Mouse (Mus musculus): ENCODE measurements at regions not wholly inside any gene's neighbourhood (a gene's known extent, or its start where the extent isn't known, plus 50 kb on each side); places are given as distances from the start of the nearest gene placed in this dataset.
A peak's percentile ranks its signal among the peaks of the same experiment; 100 is the strongest.
"Not testable (repeated sequence)": the region's sequence is repeated elsewhere in the genome, so short reads cannot be mapped to it uniquely, and the experiment has no call there.

- DNase-seq (ENCODE audit: low spot score in 2 of 2), result peak in 1 of 2 experiments; percentile 39
These were observed 50.3 kb upstream of the Arl4c start for GRCm38 (mm10) chr1:88752332-88752731.

DNA sequence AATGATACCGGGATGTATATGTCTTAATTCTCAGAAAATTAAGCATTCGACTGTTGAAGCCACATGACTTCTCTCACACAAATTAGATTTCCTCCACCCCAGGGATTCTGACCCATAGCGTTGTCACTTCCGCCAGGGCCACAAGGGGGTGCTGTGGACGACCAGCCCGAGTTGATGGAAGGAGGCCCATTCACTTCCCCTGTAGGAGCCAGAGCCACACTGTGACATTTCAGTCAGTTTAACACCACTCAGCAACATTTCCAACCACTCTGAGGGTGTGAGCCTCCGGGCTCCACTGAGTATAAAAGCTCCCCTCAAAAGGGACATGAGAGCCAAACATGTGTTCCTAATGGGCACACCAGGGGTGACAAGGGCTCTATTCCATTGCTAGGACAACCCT, 54.6 kb upstream of the Arl4c start:
- peak; percentile 58 to 59 for DNase-seq (ENCODE audit: low spot score in 2 of 2)

- peak; percentile 70 to 77 for DNase-seq (ENCODE audit: low spot score in 2 of 2)
These were observed 55.1 kb upstream of the Arl4c start for GRCm38 (mm10) chr1:88757162-88757561.

DNA sequence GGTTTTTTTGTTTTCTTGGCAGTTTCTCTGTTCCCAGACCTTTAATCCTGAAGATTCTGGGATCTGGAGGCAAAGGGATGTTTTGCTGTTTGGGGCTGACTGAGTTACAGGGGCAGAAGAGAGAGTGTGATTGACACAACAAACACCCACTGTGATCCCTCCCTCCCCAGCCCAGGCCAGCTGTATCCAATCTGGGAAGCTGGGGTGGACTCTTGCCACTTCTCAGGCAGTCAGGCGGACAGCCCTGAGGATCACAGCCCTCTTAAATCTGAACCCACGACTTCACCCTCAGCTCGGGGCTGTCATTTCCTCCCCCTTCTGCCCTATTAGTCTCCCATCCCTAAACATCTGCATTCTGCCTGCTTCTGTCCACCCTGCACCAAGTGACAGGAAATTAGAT, 55.7 kb upstream of the Arl4c start:
- DNase-seq (ENCODE audit: low spot score in 2 of 2), result no peak

- no peak for DNase-seq (ENCODE audit: low spot score in 2 of 2)
These were observed 58.6 kb upstream of the Arl4c start for GRCm38 (mm10) chr1:88760643-88761042.

- DNase-seq (ENCODE audit: low spot score in 2 of 2), result no peak
These were observed 59.1 kb upstream of the Arl4c start for GRCm38 (mm10) chr1:88761121-88761520.

- DNase-seq (ENCODE audit: low spot score in 2 of 2), result no peak
These were observed 61.8 kb upstream of the Arl4c start for GRCm38 (mm10) chr1:88763725-88764364.

GRCm38 (mm10) chr1:88764478-88764877, 62.5 kb upstream of the Arl4c start:
- no peak for DNase-seq (ENCODE audit: low spot score in 2 of 2)

DNA sequence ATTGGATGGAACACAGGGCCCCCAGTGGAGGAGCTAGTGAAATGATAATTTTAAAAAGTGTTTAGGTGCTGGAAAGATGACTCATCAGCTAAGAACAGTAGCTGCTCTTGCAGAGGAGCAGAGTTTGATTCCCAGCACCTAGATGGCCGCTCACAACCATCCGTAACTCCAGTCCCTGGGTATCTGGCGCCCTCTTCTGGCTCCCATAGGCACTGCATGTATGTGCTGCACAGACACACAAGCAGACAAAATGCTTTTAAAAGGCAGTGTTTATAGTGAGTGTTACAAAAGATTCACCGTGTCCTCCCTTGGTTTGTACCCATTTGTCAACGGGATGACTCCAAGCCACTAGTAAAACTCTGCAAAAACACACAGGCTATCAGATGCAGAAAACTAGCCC, 75.0 kb upstream of the Arl4c start:
- no peak for DNase-seq (ENCODE audit: low spot score in 2 of 2)

GRCm38 (mm10) chr1:88780262-88780661, 78.2 kb upstream of the Arl4c start:
- DNase-seq (ENCODE audit: low spot score in 2 of 2), result no peak

DNA sequence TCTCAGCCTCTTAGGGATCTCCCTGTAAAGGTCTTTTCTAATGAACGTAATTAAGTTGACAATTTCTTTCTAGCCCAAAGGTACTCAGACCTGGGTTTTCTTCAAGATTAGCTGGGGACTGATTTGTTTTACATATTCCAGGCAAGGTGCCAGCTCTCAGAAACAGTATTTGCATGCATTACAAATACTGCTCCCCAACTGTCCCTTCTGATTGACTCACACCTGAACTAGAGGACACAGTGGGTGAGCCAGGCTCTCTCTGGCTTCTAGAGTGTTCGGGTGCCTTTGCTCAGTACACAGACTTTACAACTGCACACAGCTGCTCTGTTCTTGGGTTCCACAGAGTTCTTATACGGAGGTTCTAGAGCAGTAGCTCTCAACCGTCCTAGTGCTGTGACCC, 81.1 kb upstream of the Arl4c start:
- DNase-seq (ENCODE audit: low spot score in 2 of 2), result no peak

DNA sequence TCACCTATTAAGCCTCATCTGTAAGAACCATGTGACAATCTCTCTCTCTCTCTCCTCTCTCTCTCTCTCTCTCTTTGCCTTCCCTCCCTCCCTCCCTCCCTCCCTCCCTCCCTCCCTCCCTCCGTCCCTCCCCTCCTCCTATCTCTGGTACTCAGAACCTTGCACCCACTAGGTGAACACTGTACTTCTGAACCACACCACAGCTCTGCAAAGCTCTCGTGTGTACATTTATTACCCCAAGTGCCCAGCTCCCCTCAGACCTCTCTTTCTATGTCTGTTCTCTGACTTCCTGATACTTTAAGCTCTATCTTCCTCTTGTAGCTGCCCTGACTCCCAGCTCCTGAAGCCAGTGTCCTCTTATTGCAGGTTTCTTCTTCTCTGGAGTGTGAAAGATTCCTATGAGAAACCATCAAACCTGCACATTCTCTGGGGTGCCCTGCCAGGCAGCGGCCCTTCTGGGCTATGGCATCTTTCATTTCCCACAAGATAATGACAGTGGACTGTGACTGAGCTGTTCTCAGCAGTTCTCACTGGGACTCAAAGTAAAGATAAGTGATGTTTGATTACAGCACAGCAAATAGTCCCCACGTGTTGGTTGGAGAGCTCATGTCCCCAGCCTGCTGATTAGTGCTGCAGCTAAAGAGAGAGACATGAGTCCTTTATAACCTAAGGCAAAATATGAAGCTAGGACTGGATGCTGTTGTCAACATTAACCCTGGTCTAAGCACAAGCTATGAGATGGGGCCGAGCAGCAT, 83.0 kb upstream of the Arl4c start:
- no peak for DNase-seq (ENCODE audit: low spot score in 2 of 2)

DNA sequence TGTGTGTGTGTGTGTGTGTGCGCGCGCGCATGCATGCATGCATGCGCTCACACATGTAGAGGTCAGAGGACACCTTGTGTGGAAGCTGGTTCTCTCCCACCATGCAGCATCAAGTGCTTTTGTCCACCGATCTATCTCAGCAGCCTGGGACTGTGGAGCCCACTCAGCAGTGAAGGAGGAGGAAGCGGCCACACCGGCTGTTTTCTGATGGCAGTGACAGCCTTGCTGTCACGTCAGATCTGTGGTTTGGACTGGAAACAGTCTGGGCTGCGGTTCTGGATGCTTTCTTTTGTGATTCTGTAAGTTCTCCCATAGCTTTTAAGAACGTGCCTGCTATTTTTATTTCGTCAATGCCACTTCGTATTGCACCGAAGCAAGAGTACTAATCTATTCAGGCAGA, 84.0 kb upstream of the Arl4c start:
- no peak for DNase-seq (ENCODE audit: low spot score in 2 of 2)

DNA sequence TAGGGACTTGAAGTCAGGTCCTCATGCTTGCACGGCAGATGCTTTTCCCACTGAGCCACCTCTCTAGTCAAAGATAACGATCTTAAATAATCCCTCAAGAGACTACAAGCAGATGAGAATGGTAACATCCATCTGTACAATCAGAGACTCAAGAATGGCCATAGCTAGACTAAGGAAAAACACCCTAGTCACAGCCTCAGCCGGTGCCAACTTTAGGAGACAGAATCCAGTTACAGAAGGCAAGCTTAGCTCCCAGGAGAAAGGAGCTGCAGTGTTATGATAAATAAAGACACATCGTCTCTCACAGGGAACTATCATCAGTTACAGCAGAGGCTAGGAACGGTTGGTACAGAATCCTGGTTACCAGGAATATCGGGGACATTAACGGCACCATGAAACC, 88.7 kb upstream of the Arl4c start:
- DNase-seq (ENCODE audit: low spot score in 2 of 2), result peak in 1 of 2 experiments; percentile 9

- peak; percentile 50 to 54 for DNase-seq (ENCODE audit: low spot score in 2 of 2)
These were observed 92.9 kb upstream of the Arl4c start for GRCm38 (mm10) chr1:88794926-88795325.

- no peak for DNase-seq (ENCODE audit: low spot score in 2 of 2)
These were observed 96.5 kb upstream of the Arl4c start for GRCm38 (mm10) chr1:88798473-88798872.

- DNase-seq (ENCODE audit: low spot score in 2 of 2), result no peak
These were observed 96.9 kb upstream of the Arl4c start for GRCm38 (mm10) chr1:88798874-88799273.

DNA sequence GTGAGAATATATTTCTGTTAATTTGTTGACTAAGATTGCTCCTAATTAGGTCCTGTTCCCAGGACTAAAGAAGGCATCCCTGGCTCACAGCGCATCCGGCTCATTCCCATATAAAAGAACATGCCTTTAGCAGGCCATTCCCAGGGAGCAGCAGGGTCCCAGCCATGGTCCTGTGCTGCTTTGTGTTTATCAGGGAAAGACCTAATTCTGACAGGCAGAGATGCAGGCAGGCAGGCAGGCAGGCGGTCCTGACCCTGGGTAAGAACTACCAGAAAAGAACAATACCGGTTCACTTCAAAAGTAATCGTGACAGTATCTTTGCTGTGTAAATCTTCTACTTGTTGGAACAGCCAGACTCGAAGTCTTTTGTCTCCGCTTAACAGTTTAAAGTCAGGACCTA, 97.3 kb upstream of the Arl4c start:
- DNase-seq (ENCODE audit: low spot score in 2 of 2), result no peak

GRCm38 (mm10) chr1:88799789-88800188, 97.8 kb upstream of the Arl4c start:
- DNase-seq (ENCODE audit: low spot score in 2 of 2), result no peak

DNA sequence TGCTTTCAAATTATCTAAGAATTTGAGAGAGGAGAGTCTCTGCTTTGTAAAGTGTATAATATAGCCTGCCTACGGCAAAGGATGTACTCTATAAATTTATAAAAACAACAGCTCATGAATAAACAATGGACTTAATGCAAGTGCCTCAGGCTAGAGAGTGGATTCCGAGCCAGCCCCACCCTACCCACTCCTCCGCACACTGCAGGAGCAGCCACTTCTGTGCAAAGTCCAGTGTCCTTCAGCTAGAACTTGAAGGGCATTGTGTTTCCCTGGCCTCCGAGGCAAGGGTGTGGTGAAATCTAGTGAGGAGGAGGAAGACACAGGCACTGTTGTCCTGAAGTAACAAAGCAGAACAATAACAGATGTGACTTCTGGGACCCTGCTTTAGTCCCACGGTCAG, 98.4 kb upstream of the Arl4c start:
- DNase-seq (ENCODE audit: low spot score in 2 of 2), result no peak

- not testable (repeated sequence) for DNase-seq (ENCODE audit: low spot score in 2 of 2)
These were observed 99.1 kb upstream of the Arl4c start for GRCm38 (mm10) chr1:88801151-88801550.

GRCm38 (mm10) chr1:88806960-88807359, 104.9 kb upstream of the Arl4c start:
- DNase-seq (ENCODE audit: low spot score in 2 of 2), result peak; percentile 22 to 23

GRCm38 (mm10) chr1:88807901-88808300, 105.9 kb upstream of the Arl4c start:
- DNase-seq (ENCODE audit: low spot score in 2 of 2), result no peak

DNA sequence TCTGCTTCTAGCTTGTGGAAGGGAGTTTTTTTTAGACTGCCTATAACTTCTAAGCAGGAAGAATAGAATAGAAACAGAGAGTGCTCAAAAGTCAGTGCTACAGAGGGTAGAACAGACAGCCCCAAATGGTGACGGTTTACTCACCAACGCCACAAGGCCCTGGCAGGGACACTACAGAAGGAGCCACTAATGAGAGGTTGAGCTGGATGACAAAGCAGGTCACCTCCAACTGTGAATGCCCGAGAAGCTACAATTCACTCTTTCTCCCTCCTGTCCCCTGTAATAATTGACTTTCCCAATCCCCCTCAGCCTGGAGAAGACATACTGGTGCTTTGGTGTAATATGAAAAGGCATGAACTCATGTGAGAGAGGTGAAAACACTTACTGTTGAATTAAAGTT, 106.5 kb upstream of the Arl4c start:
- no peak for DNase-seq (ENCODE audit: low spot score in 2 of 2)
